In genomic region chr12:55384023-55384749, GRCm38 (mm10) we compare ENCODE assay signal across 8 mouse cellular contexts. TPM values are rescaled to one million over a fixed set of nuclear protein-coding genes. Genes with fewer than 3 reads are reported as not detected.
DNase-seq lines count a peak whose midpoint lies in the region; ATAC-seq and TF ChIP-seq lines count a peak whose summit lies in the region.

TSS of gene Psma6 (plus strand) at chr12:55384222.

- 81% methylated on average over 10 of the region's 10 CpGs for WGBS in forebrain, embryonic 11.5 days
- 81% methylated on average over 10 of the region's 10 CpGs for WGBS in liver, embryonic 11.5 days
- WGBS in stomach, embryonic 14.5 days, result 76% methylated on average over 10 of the region's 10 CpGs

- no peak for TF ChIP-seq EP300 in MEL (IDR thresholded peaks at IDR 0.05; ENCODE audit: low read depth in 1 of 2, low read length in 2 of 2)

- H3K79me2 ChIP-seq in C2C12 (ENCODE audit: control insufficient read depth, insufficient read depth) (no peaks in the 10 kb centered on the region), MEL (ENCODE audit: control insufficient read depth, insufficient read depth, low read length, poor library complexity) (no peaks in the 10 kb centered on the region)

- no peaks in the 10 kb centered on the region for H3K27me3 ChIP-seq in C2C12 (ENCODE audit: control insufficient read depth, insufficient read depth, insufficient read length)
- no peaks in the 10 kb centered on the region for H3K27me3 ChIP-seq in MEL (ENCODE audit: control insufficient read depth in 1 of 2, insufficient read depth in 2 of 2, low read length in 2 of 2)
- H3K27me3 ChIP-seq in forebrain, embryonic 11.5 days (ENCODE audit: control insufficient read depth, insufficient read depth, low read length), result no peaks in the 10 kb centered on the region
- no peaks in the 10 kb centered on the region for H3K27me3 ChIP-seq in liver, embryonic 11.5 days (replicated peaks; ENCODE audit: control insufficient read depth, insufficient read depth, low read length)
- H3K27me3 ChIP-seq in stomach, embryonic 14.5 days (ENCODE audit: control insufficient read depth, insufficient read depth, low read length), result no peaks in the 10 kb centered on the region

- no peaks in the 10 kb centered on the region for H3K79me3 ChIP-seq in C2C12 (ENCODE audit: low read depth)

- TF ChIP-seq RAD21 in MEL (IDR thresholded peaks at IDR 0.05; ENCODE audit: low read depth, low read length), result no peak

- H3K4me2 ChIP-seq in forebrain, embryonic 11.5 days (ENCODE audit: low read depth, low read length, severe bottlenecking), result no peak within 1 kb of the TSS
- H3K4me2 ChIP-seq in liver, embryonic 11.5 days, result no peak within 1 kb of the TSS
- no peak within 1 kb of the TSS for H3K4me2 ChIP-seq in stomach, embryonic 14.5 days (replicated peaks; ENCODE audit: low read depth, low read length)

- TF ChIP-seq POLR2A in MEL (IDR thresholded peaks at IDR 0.05; ENCODE audit: control insufficient read depth in 1 of 2, insufficient read depth in 1 of 2, low read depth in 1 of 2, low read length in 2 of 2, poor library complexity in 1 of 2), result no peak

- H3K9me3 ChIP-seq in MEL (replicated peaks; ENCODE audit: insufficient read depth, low read length), result no peaks in the 10 kb centered on the region
- H3K9me3 ChIP-seq in forebrain, embryonic 11.5 days (ENCODE audit: control insufficient read depth, low read length), result no peaks in the 10 kb centered on the region
- H3K9me3 ChIP-seq in liver, embryonic 11.5 days (ENCODE audit: control insufficient read depth, low read length), result no peaks in the 10 kb centered on the region
- H3K9me3 ChIP-seq in stomach, embryonic 14.5 days (ENCODE audit: control insufficient read depth, low read depth, low read length), result no peaks in the 10 kb centered on the region

- no peak for DNase-seq in MEL (ENCODE audit: low read depth, low spot score)
- DNase-seq in forebrain, embryonic 11.5 days (ENCODE audit: low spot score), result no peak
- no peak for DNase-seq in liver, embryonic 11.5 days (ENCODE audit: low spot score)
- no peak for DNase-seq in embryo, embryonic 10.5 days (ENCODE audit: low spot score)
- no peak for DNase-seq in embryo, embryonic 10 days (ENCODE audit: low spot score)

- no peak within 1 kb of the TSS for H3K4me3 ChIP-seq in C2C12 (ENCODE audit: insufficient read depth, poor library complexity, severe bottlenecking)
- H3K4me3 ChIP-seq in MEL (ENCODE audit: control insufficient read depth in 1 of 2, insufficient read depth in 1 of 2, low read depth in 2 of 2, low read length in 2 of 2), result no peak within 1 kb of the TSS
- H3K4me3 ChIP-seq in forebrain, embryonic 11.5 days (ENCODE audit: low read depth, low read length), result no peak within 1 kb of the TSS
- no peak within 1 kb of the TSS for H3K4me3 ChIP-seq in liver, embryonic 11.5 days (ENCODE audit: low read depth, low read length)
- no peak within 1 kb of the TSS for H3K4me3 ChIP-seq in stomach, embryonic 14.5 days (ENCODE audit: low read depth, low read length)

- no peak for TF ChIP-seq CTCF in C2C12 (IDR thresholded peaks at IDR 0.05; ENCODE audit: control insufficient read depth, insufficient read depth, insufficient read length)
- no peak for TF ChIP-seq CTCF in MEL (IDR thresholded peaks at IDR 0.05 in 2 of 3, conservative IDR thresholded peaks at IDR 0.05 in 1 of 3; ENCODE audit: control insufficient read depth in 1 of 3, insufficient read depth in 1 of 3, low read depth in 2 of 3, low read length in 3 of 3, poor library complexity in 1 of 3, severe bottlenecking in 1 of 3)

- no peak within 1 kb of the TSS for H3K9ac ChIP-seq in MEL (ENCODE audit: control insufficient read depth, low read depth, low read length, poor library complexity, severe bottlenecking)
- H3K9ac ChIP-seq in forebrain, embryonic 11.5 days (ENCODE audit: low read length), result no peak within 1 kb of the TSS
- no peak within 1 kb of the TSS for H3K9ac ChIP-seq in liver, embryonic 11.5 days (ENCODE audit: low read depth, low read length)
- H3K9ac ChIP-seq in stomach, embryonic 14.5 days (replicated peaks; ENCODE audit: low read depth, low read length), result no peak within 1 kb of the TSS

- peaks cover 8 to 21% of the 10 kb centered on the region in 2 experiments for H3K4me1 ChIP-seq in MEL (ENCODE audit: control insufficient read depth in 1 of 2, insufficient read depth in 2 of 2, low read length in 2 of 2)
- H3K4me1 ChIP-seq in forebrain, embryonic 11.5 days (replicated peaks; ENCODE audit: control insufficient read depth, insufficient read depth, low read length), result 0 out of 2 replicates have a peak, but pooled peaks cover 2% of the 10 kb centered on the region
- peaks cover 5% of the 10 kb centered on the region for H3K4me1 ChIP-seq in liver, embryonic 11.5 days (replicated peaks; ENCODE audit: control insufficient read depth, insufficient read depth, low read length)
- H3K4me1 ChIP-seq in stomach, embryonic 14.5 days (ENCODE audit: control insufficient read depth, insufficient read depth, low read length), result peaks cover 8% of the 10 kb centered on the region; the same call in 1 of the 2 replicates

- H3K36me3 ChIP-seq in C2C12 (ENCODE audit: control insufficient read depth, insufficient read depth), result no peaks in the 10 kb centered on the region
- H3K36me3 ChIP-seq in MEL (ENCODE audit: control insufficient read depth in 1 of 2, insufficient read depth in 2 of 2, low read length in 2 of 2), result peaks cover 0 to 16% of the 10 kb centered on the region in 2 experiments; a peak in 2 of 4 replicates
- H3K36me3 ChIP-seq in forebrain, embryonic 11.5 days (ENCODE audit: control insufficient read depth, insufficient read depth, low read length), result no peaks in the 10 kb centered on the region
- no peaks in the 10 kb centered on the region for H3K36me3 ChIP-seq in liver, embryonic 11.5 days (ENCODE audit: control insufficient read depth, insufficient read depth, low read length)
- H3K36me3 ChIP-seq in stomach, embryonic 14.5 days (ENCODE audit: control insufficient read depth, insufficient read depth, low read length), result no peaks in the 10 kb centered on the region

- H3ac ChIP-seq in C2C12 (ENCODE audit: control insufficient read depth, insufficient read length, low read depth), result no peak within 1 kb of the TSS

- no peak for ATAC-seq in forebrain, embryonic 11.5 days (replicated peaks; ENCODE audit: low FRiP score)
- no peak for ATAC-seq in hematopoietic stem cell, adult 5-6 weeks (replicated peaks in 1 of 2; ENCODE audit: insufficient read depth in 1 of 2, low FRiP score in 2 of 2, low TSS enrichment in 1 of 2, low read depth in 1 of 2, poor library complexity in 2 of 2, severe bottlenecking in 2 of 2)
- ATAC-seq in liver, embryonic 11.5 days (replicated peaks; ENCODE audit: low FRiP score), result no peak
- ATAC-seq in stomach, embryonic 14.5 days (ENCODE audit: insufficient number of reproducible peaks, insufficient read depth, low FRiP score, low read depth), result no peak

- no peak within 1 kb of the TSS for H3K27ac ChIP-seq in MEL (ENCODE audit: control insufficient read depth, low read depth, low read length)
- H3K27ac ChIP-seq in forebrain, embryonic 11.5 days (ENCODE audit: low read depth, low read length), result no peak within 1 kb of the TSS
- H3K27ac ChIP-seq in liver, embryonic 11.5 days (ENCODE audit: low read depth, low read length), result no peak within 1 kb of the TSS
- no peak within 1 kb of the TSS for H3K27ac ChIP-seq in stomach, embryonic 14.5 days (ENCODE audit: low read length)

TF ChIP-seq in C2C12, 6 proteins besides CTCF, POLR2A, EP300 and RAD21:
- TF ChIP-seq USF1 (IDR thresholded peaks at IDR 0.05; ENCODE audit: low read depth) (no peak), FOSL1 (IDR thresholded peaks at IDR 0.05; ENCODE audit: insufficient read depth, low read length, poor library complexity, severe bottlenecking) (no peak), MYOG (IDR thresholded peaks at IDR 0.05; ENCODE audit: control insufficient read depth, extremely low read depth, insufficient read length) (no peak), CEBPB (IDR thresholded peaks at IDR 0.05; ENCODE audit: low read depth) (no peak), MAX (IDR thresholded peaks at IDR 0.05) (no peak), MYOD1 (IDR thresholded peaks at IDR 0.05; ENCODE audit: control insufficient read depth, insufficient read length, low read depth) (no peak)

TF ChIP-seq in MEL, 35 proteins besides CTCF, POLR2A, EP300 and RAD21:
- no peak for TF ChIP-seq ELF1 (IDR thresholded peaks at IDR 0.05; ENCODE audit: low read depth, low read length)
- no peak for TF ChIP-seq TBP (IDR thresholded peaks at IDR 0.05; ENCODE audit: low read depth, low read length)
- TF ChIP-seq KAT2A (conservative IDR thresholded peaks at IDR 0.05; ENCODE audit: low read depth, low read length), result no peak
- no peak for TF ChIP-seq HCFC1 (IDR thresholded peaks at IDR 0.05; ENCODE audit: low read depth, low read length)

RNA-seq across cellular contexts. Expression of gene Psma6, which starts in this region (rescaled TPM):
- 312 TPM for polyA plus RNA-seq in C2C12 (2012; fragmentation: generic; extraction: Trizol)
- total RNA-seq in MEL (2012; rRNA removed), result 255 and 284 TPM in 2 replicates
- 100 to 1,000 TPM in 1 of 2 experiments, not detected in 1; 309 TPM for polyA plus RNA-seq in MEL (2012; ENCODE audit: insufficient read depth in 1 of 2, insufficient read length in 2 of 2, low read depth in 1 of 2, low replicate concordance in 2 of 2, missing spikeins in 1 of 2)
- polyA plus RNA-seq in forebrain, embryonic 11.5 days (2014; fragmentation: Nextera tagmentation; extraction: Ambion mirVana), result 425 and 448 TPM in 2 replicates
- 263 and 280 TPM in 2 replicates for total RNA-seq in hematopoietic stem cell, adult 5-6 weeks (2017)
- 410 and 426 TPM in 2 replicates for polyA plus RNA-seq in liver, embryonic 11.5 days (2014; fragmentation: Nextera tagmentation; extraction: Ambion mirVana)
- 421 and 424 TPM in 2 replicates for polyA plus RNA-seq in stomach, embryonic 14.5 days (2014; fragmentation: Nextera tagmentation; extraction: Ambion mirVana)
